Mouse (Mus musculus) cerebellum, adult 8-10 months (tissue): ENCODE data around the gene Rfx4.
A peak's percentile ranks its signal among the peaks of the same experiment; 100 is the strongest.

Experiments used
- DNase-seq: peaks from one replicate; pipeline ENCODE4 v3.0.0; 2022

Rfx4 gene

GRCm38 (mm10) chr10:84815676-84816436 lies 60.0 kb downstream of the Rfx4 start:
- DNase-seq = no peak

- no peak for DNase-seq
Measured at GRCm38 (mm10) chr10:84817086-84817869, 61.4 kb downstream of the Rfx4 start.

GRCm38 (mm10) chr10:84819669-84820068 lies 63.8 kb downstream of the Rfx4 start:
- DNase-seq = no peak

- DNase-seq = no peak
Measured at GRCm38 (mm10) chr10:84820230-84820629, 64.4 kb downstream of the Rfx4 start.

- DNase-seq = no peak
Measured at GRCm38 (mm10) chr10:84822741-84823151, 66.9 kb downstream of the Rfx4 start.

DNA sequence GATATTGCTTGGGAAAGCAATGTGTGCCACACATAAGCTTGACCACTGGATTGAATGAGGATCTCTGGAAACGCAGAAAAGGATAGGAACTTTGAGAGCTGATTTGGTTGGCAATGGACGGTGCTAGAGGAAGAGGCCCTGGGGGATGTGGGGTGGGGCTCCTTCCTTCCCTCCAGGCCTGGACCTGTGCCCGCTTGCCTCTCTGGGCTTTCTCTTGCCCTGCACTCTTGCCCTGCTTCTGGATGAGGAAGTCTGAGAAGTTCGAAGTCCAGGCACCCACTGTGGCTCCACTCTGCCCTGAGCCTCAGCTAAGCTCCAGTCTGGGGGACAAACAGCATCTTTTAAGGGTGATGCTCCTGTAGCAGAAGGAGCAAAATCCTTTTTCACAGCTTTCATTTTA lies 67.8 kb downstream of the Rfx4 start:
- no peak for DNase-seq

GRCm38 (mm10) chr10:84829009-84829408 lies 73.1 kb downstream of the Rfx4 start:
- no peak for DNase-seq

DNA sequence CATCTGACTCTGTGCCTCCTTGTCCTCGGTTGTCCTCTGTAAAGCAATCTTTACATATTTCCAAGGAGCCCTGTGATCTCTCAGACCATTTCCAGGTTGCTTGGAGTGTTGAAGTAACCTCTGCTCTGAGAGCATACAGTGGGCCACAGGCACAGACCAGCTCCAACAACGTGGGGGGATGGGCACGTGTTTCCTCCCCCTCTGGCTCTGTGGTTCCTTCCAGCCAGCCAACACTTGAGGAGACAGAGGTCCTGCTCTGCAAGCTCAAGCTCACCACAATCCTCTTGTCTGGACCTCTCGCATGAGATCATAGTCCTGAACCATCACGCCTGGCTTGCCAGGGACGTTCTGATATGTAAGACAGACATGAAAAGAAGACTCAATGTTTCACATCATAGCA lies 79.7 kb downstream of the Rfx4 start:
- DNase-seq = no peak

DNA sequence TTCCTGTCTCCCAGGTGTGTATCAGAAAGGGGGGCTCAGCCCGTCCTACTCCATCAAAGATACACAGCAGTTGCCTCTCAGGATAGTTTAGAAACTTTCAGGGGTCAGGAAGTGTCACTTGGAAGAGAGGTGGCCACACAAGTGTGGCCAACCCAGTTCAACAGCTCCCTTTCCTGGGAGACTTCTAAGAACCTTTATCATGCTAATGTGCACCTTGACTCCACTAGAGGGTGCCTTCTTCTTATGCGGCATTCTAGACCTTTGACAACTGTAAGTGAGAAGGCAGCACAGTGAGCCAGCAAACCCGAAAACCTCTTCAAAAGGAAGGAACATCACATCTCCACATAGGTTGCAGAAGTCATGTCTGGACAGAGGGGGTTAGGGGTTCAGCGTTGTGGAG lies 80.2 kb downstream of the Rfx4 start:
- DNase-seq = peak; percentile 21

DNA sequence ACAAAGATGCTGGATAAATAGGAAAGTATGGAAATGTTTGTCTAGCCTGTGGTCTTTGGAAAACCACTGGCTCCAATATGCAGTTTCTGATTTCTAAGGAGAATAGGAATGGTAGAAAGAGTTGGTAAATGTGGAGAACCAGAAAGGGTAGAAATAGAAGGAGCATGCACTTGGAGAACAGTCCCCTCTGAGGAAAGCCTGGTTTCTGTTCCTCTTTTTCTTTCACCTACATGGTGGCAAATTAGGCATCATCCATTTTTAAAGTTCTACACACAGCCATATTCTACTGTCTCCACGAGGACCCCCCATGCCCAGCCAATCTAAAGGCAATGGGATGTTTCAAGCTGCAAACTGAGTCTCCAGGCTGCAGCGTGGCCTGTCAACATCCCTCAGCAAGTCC lies 81.5 kb downstream of the Rfx4 start:
- DNase-seq = no peak

GRCm38 (mm10) chr10:84838850-84839473 lies 83.1 kb downstream of the Rfx4 start:
- no peak for DNase-seq

DNA sequence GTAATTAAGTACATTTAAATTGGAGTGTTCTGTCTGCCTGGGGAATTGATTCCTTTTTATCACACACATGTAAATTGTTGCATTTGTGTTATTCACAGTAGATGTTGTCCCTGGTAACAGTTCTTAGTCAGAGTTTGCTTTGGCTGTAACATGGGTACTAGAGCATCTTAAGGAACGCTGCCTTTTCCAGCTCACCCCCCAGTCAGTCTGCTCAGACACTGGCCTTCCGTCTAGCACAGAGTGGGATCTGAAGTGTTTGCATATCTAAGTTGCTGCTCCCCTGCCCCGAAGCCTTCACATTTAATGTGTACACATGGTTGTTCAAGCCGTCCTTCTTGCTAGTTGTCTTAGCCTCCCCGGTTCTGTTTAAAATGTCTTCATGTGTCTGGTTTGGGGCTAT lies 90.8 kb downstream of the Rfx4 start:
- no peak for DNase-seq

GRCm38 (mm10) chr10:84851981-84852979 lies 96.4 kb downstream of the Rfx4 start:
- peak; percentile 87 for DNase-seq

- no peak for DNase-seq
Measured at GRCm38 (mm10) chr10:84854059-84854458, 98.2 kb downstream of the Rfx4 start.

GRCm38 (mm10) chr10:84855466-84855865 lies 99.6 kb downstream of the Rfx4 start:
- DNase-seq = no peak

DNA sequence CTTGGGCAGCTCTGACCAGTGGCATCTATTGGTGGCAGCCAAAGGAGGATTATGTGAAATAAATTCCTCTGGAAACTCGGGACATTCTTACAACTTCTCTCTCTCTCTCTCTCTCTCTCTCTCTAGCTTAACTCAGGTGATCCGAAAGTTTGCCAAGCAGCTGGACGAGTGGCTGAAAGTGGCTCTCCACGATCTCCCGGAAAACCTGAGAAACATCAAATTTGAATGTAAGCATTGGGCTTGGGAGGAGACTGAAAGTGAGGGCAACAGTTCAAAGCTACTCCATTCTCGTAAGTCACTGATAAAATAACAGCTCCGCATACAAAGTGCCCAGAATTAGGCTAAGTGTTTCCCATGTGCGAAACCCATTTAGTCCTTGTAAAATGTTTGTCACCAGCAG lies 102.5 kb downstream of the Rfx4 start:
- no peak for DNase-seq

DNA sequence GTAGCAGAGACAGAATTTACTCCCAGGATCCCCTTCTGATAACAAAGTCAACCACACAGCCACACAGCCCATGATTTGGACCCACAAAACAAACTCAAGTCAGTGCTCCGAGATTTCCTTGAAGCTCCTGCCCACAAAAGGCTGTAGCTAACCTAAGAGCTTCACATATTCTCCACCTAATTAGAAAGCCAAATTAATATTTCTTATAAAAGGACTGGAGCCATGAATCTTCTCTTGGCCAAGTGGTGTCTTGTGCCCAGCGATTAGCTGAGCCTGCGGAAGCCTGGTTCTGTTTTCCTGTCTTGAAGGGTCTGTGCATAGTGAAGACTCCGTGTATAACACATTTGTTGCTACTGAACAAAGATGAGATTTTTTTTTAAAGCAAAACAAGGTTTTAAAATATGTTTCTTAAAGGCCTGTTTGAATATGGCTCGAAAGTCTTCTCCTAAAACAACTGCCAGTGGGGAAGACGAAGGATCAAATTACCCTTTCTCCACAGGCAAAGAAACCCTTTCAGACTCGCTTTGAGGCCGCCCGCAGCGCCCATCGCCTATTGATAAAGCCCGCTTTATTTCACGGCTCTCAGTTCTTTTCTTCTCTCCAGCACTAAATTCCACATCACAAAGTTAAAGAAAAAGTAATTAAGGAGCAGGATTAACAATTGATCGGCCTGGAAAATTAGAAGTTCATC lies 103.1 kb downstream of the Rfx4 start:
- DNase-seq = no peak

DNA sequence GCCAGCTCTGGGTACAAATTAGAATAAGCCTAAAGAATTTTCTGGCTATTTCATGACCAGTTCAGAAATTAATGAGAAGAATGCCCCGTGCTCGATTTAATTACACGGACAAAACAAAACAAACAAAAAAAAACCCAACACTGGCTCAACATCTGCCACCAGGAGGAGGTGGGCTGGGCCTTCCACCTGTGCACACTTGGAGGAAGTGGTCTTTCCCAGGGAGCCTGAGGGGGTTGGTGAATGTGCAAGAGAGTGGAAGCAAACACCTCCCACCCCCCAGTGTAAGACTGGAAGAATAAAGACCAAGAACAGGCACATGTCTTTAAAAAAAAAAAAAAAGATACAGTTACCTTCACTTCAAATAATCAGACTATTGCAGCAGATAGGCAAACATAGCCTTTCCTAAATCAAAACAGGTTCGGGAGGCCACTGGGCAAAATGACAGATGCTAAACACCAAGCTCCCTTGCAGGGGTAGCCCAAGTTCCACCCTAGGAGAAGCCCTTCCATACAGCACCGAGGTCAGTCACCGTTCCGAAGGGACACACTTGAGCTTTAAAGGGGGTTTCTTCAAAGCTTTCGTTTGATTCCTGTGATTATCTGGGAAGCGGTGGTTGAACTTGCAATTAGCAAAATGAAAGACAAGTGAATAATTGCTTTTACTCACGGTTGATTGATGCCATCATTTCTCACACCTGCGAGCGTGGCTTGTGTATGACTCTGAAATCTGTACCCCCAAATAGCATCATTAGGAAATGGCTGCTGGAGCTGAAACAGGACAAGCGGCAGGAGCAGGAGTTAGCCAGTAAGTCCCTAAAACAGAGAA lies 103.9 kb downstream of the Rfx4 start:
- no peak for DNase-seq

GRCm38 (mm10) chr10:84863488-84863887 lies 107.6 kb downstream of the Rfx4 start:
- DNase-seq = no peak

DNA sequence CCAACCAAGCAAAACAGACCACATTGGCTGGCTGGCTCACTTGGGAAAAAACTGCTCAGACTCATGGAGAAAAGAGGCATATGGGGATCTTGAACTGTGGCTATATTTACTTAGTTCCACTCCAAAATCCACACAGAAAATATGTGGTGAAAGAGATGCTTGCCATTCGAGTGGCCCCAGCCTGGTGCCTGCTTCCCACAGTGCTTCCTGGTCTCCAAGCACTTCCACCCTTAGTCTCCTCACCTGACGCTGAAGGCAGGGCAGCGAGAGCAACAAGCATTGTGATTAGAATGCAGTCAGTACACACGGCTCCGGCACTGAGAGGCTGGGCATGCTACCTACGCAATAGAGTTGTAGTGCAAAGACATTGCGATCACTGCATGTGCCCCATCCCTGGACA lies 111.7 kb downstream of the Rfx4 start:
- no peak for DNase-seq

- no peak for DNase-seq
Measured at GRCm38 (mm10) chr10:84871285-84871684, 115.4 kb downstream of the Rfx4 start.
